Mouse (Mus musculus) embryo, embryonic 11.5 days (tissue): ENCODE measurements around the gene Eif5a2.
A peak's percentile ranks its signal among the peaks of the same experiment; 100 is the strongest.

ENCODE experiments used
- DNase-seq: peaks from one replicate; pipeline ENCODE4 v3.0.0-alpha.2; 2012; ENCODE audit warnings: low read depth, low spot score

Eif5a2 gene

DNA sequence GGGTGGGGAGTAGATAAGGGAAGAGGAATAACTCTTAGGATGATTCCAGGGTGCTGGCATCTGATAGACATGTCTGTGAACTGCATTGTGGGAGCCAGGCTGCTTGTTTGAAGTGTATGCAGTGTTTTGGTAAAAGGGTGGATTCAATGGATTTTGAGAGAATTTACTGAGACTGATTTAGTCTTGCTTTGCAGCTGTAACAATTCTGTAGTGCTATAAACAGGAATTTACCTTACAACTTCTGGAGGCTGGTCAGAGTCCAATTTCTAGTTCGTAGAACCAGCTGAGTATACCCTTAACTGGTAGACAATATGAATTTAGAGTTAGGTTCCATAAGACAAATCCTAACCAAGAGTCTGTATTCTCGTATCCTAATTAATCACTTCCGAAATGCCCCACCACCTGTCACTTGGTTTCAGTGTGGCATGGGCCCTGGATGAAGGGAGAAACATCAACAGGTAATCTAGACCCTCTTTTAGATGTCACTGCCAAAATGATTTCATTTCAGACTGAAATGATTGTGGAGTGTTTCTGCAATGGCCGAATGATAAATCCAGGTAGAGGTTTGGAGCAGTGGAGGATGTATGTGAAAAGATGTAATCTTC lies 27.1 kb downstream of the Eif5a2 start:
- no peak for DNase-seq

- DNase-seq: no peak
Observed at GRCm38 (mm10) chr3:28811441-28811840, 30.4 kb downstream of the Eif5a2 start.

DNA sequence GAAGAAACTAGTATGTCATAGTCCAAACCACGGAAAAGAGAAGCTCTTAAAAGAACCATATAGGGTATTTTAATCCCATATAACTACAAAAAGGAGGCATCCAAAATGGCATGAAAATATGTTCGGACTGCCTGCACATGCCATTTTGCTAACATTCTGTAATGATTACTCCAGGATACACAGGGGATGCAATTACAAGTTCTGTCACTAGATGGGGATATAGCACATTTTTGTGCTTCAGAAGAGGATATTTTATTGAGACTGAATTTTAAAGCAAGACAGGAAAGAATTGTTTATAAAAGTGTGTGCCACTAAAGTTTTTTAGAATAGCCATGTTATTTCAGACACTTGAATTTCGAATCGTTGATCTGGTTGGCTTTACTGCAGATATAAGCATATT lies 33.3 kb downstream of the Eif5a2 start:
- peak; percentile 68 for DNase-seq

DNA sequence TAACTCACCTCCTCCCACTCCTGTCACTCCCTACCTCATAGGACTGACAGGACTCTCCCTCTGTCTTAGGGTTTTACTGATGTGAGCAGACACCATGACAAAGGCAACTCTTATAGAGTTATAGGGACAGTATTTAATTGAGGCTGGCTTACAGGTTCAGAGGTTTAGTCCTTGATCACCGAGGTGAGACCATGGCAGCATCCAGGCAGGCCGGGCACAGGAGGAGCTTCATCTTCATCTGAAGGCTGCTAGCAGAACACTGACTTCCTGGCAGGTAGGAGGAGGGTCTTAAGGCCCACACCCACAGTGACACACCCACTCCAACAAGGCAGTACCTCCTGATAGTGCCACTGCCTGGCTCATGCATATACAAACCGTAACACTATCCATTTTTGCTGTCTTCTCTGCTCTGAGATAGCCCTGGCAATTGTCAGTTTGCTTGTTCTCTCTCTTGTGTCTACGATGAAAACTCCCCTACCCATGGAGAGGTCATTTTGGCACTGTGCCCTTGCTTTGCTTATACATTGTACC lies 35.0 kb downstream of the Eif5a2 start:
- no peak for DNase-seq

DNA sequence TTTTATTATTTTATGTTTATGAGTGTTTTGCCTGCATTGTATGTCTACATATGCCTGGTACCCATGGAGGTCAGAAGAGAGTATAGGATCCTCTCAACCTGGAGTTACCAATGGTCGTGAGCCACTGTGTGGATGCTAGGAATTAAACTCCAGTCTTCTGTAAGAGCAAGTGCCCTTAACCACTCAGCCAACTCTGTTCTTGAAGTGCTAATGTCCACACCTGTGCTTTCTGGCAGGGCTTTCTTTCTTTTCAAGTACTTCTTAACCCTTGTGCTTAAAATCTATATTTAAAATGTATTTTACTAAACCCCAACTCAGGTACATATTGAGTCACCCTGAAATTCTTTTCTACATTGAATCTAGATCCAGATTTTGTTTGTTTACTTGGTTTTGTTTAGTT lies 45.2 kb downstream of the Eif5a2 start:
- no peak for DNase-seq

- no peak for DNase-seq
Observed at GRCm38 (mm10) chr3:28827605-28828004, 46.5 kb downstream of the Eif5a2 start.

DNA sequence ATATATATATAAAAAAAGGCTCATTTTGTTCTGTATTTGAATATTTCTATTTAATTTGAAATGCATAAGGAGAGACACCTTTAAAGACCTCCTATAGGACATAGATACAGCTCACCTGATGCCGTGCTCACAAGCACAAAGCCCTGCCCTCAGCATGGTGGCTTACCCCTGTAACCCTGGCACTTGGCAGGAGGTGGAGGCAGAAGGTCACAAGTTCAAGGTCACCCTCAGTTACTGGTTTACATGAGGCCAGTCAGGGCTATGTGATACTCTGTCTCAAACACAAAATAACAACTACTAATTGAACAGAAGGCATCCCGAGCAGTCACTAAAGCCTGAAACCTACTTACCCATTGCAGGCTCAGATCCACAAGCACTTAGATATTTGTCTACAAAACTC lies 48.4 kb downstream of the Eif5a2 start:
- no peak for DNase-seq

GRCm38 (mm10) chr3:28836796-28837371 lies 55.8 kb downstream of the Eif5a2 start:
- DNase-seq: no peak

DNA sequence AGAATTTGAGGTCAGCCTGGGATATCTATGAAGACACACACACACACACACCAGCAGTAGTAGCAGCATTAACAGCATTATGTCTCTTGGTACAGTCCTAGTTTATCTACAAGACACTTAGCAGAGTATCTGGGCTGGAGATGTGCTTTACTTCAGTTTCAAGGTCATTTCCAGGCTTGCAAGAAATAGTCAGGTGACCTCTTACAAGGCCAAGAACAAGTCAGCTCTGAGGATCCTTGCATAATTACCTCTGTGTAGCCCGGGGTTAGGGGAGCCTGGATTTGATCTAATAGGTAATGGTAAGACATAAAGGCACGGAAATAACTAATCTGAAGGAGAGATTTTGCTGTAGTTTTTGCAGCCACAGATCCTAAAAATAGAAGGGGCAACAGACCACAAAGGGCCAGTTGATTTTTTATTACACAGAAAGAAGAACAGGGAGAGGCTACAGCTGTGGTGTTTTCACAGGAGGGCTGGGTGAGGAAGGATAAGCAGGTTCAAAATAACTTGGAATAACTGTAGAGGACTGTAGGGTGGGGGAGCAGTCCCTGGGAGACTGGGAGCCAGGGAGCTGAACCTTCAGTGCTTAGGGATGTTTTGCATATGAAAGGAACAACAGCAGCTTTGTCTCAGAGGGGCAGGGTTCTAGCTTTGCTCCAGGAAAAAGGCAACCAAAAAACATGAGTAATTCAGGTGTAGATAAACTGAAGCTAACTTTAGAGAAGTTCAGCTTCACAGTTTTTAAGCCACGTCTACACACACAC lies 61.0 kb downstream of the Eif5a2 start:
- no peak for DNase-seq

GRCm38 (mm10) chr3:28843231-28843630 lies 62.2 kb downstream of the Eif5a2 start:
- no peak for DNase-seq

DNA sequence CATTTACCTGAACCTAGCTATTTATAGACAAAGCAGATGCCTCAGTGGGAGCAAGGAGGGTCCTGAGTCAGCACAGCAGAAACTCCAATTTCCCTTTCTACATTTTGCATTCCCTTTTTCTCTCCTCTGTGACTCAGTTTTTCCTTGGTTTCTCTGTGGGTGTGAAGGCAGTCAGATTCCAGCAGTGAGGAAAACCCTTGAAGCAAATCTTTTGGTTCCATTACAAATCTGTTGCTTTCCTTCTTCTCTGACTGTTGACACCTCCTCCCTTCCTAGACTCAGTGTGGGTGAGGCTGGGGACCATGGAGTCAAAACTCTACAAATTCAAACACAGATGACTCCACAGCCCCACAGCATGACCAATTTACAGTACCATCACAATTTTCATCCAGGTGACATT lies 66.0 kb downstream of the Eif5a2 start:
- DNase-seq: no peak
